Mouse (Mus musculus) stomach, postnatal 0 days (tissue): ENCODE results near the gene Fads3. TPM values are rescaled to one million over a fixed set of nuclear protein-coding genes. Genes with fewer than 3 reads are reported as not detected.

ENCODE experiments used
- ATAC-seq: fragments of 200-750 bp; cut with Nextera tagmentation; 2 replicates; pipeline ENCODE4 v1.8.0; 2017; ENCODE audit not compliant: low FRiP score, low TSS enrichment
- DNase-seq: peaks from one replicate; pipeline ENCODE4 v3.0.0-alpha.2; 2016; ENCODE audit warnings: low spot score
- H3K27ac ChIP-seq: fragments of 300-500 bp; sonication (generic); replicated peaks from 2 replicates; pipeline ENCODE4 v1.5.1; 2014; ENCODE audit warnings: mild to moderate bottlenecking, control low read depth
- H3K27me3 ChIP-seq: fragments of 300-500 bp; sonication (generic); 2 replicates; pipeline ENCODE4 v1.6.1; 2014; ENCODE audit warnings: low read length; ENCODE audit not compliant: control insufficient read depth, insufficient read depth
- H3K36me3 ChIP-seq: fragments of 300-500 bp; sonication (generic); 2 replicates; pipeline ENCODE4 v1.6.1; 2014; ENCODE audit warnings: low read length, mixed read lengths; ENCODE audit not compliant: control insufficient read depth, insufficient read depth
- H3K4me1 ChIP-seq: fragments of 300-500 bp; sonication (generic); replicated peaks from 2 replicates; pipeline ENCODE4 v1.6.1; 2014; ENCODE audit warnings: antibody characterized with exemption; ENCODE audit not compliant: control insufficient read depth, insufficient read depth
- H3K4me2 ChIP-seq: fragments of 300-500 bp; sonication (generic); replicated peaks from 2 replicates; pipeline ENCODE4 v1.6.1; 2014; ENCODE audit warnings: low read depth, mild to moderate bottlenecking, control low read depth, moderate library complexity
- H3K4me3 ChIP-seq: fragments of 300-500 bp; sonication (generic); 2 replicates; pipeline ENCODE4 v1.5.1; 2014; ENCODE audit warnings: low read depth, low read length, control low read depth
- H3K9ac ChIP-seq: fragments of 300-500 bp; sonication (generic); 2 replicates; pipeline ENCODE4 v1.6.1; 2014; ENCODE audit warnings: mild to moderate bottlenecking, low read length, control low read depth, mixed read lengths
- H3K9me3 ChIP-seq: fragments of 300-500 bp; sonication (generic); 2 replicates; pipeline ENCODE4 v1.6.1; 2016; ENCODE audit warnings: low read length; ENCODE audit not compliant: control insufficient read depth
- CTCF ChIP-seq: IDR thresholded peaks from 2 replicates; pipeline ENCODE4 v1.5.1; 2016; ENCODE audit warnings: antibody characterized with exemption, low read depth, mild to moderate bottlenecking, moderate library complexity
- EP300 ChIP-seq: optimal IDR thresholded peaks from 2 replicates; pipeline ENCODE3; 2016; ENCODE audit warnings: antibody characterized with exemption
- WGBS: fragments of 180-500 bp; shearing (Covaris S2); extraction: QIAGEN DNeasy Blood & Tissue Kit; methylation state at CpG from one replicate; pipeline ENCODE4 v1.1.7; 2014; 5-methylcytosine and 5-hydroxymethylcytosine counted together
- polyA plus RNA-seq: library from polyadenylated mRNA; unstranded; fragments of >200 nt; fragmentation: Nextera tagmentation; extraction: Ambion mirVana; gene quantifications from 2 replicates; pipeline ENCODE4 v1.2.1, GENCODE M21; 2015

Fads3 gene
- 27.5 and 31.2 TPM in 2 replicates for polyA plus RNA-seq

GRCm38 (mm10) chr19:10041388-10042148 is at the start of gene Fads3:
Gene Fads3 (plus strand): TSS chr19:10041569.
- H3K27me3 ChIP-seq, result no peaks in the 10 kb centered on the region
- DNase-seq, result peak; percentile 88
- peak; percentile 79 for ATAC-seq
- no peak for TF ChIP-seq EP300
- TF ChIP-seq CTCF, result peak; percentile 5; the same call in 1 of the 2 replicates
- peak within 1 kb of the TSS; percentile 70 for H3K9ac ChIP-seq
- peaks cover 8% of the 10 kb centered on the region for H3K4me1 ChIP-seq
- no peaks in the 10 kb centered on the region for H3K36me3 ChIP-seq
- H3K27ac ChIP-seq, result peak within 1 kb of the TSS; percentile 65
- H3K4me2 ChIP-seq, result peak within 1 kb of the TSS; percentile 97
- 1% methylated on average over 66 of the region's 69 CpGs for WGBS
- peak within 1 kb of the TSS; percentile 62 for H3K4me3 ChIP-seq
- no peaks in the 10 kb centered on the region for H3K9me3 ChIP-seq

- TF ChIP-seq CTCF, result no peak
- TF ChIP-seq EP300, result no peak
- peak overlapping the region; percentile 43 for H3K4me2 ChIP-seq
- H3K9ac ChIP-seq, result 0 out of 2 replicates have a peak overlapping the region, but pooled peaks have one; percentile 13
- DNase-seq (no peak), ATAC-seq (no peak; the same call in 1 of the 2 replicates)
- no peaks in the 10 kb centered on the region for H3K27me3 ChIP-seq
- no peaks in the 10 kb centered on the region for H3K36me3 ChIP-seq
- H3K4me1 ChIP-seq, result no peaks in the 10 kb centered on the region
- H3K27ac ChIP-seq, result 0 out of 2 replicates have a peak overlapping the region, but pooled peaks have one; percentile 8
- WGBS, result 51% methylated on average over 26 of the region's 26 CpGs
- H3K4me3 ChIP-seq, result no peak overlapping the region; the same call in 1 of the 2 replicates
- no peaks in the 10 kb centered on the region for H3K9me3 ChIP-seq
Observed at GRCm38 (mm10) chr19:9992011-9992958, 49.1 kb upstream of the Fads3 start.

GRCm38 (mm10) chr19:9993036-9993656 is 48.2 kb upstream of the Fads3 start:
- H3K27me3 ChIP-seq, result no peaks in the 10 kb centered on the region
- H3K4me1 ChIP-seq, result no peaks in the 10 kb centered on the region
- DNase-seq (peak; percentile 87), ATAC-seq (peak; percentile 86)
- H3K4me2 ChIP-seq, result peak overlapping the region; percentile 43
- H3K36me3 ChIP-seq, result no peaks in the 10 kb centered on the region
- 0 out of 2 replicates have a peak overlapping the region, but pooled peaks have one; percentile 8 for H3K27ac ChIP-seq
- 4% methylated on average over 17 of the region's 17 CpGs for WGBS
- 0 out of 2 replicates have a peak overlapping the region, but pooled peaks have one; percentile 13 for H3K9ac ChIP-seq
- H3K4me3 ChIP-seq, result no peak overlapping the region; the same call in none of the 2 replicates
- TF ChIP-seq EP300 (no peak), CTCF (peak; percentile 91)
- H3K9me3 ChIP-seq, result no peaks in the 10 kb centered on the region

- TF ChIP-seq CTCF (no peak), EP300 (no peak)
- H3K4me2 ChIP-seq, result no peak overlapping the region
- H3K4me1 ChIP-seq, result no peaks in the 10 kb centered on the region
- no peaks in the 10 kb centered on the region for H3K27me3 ChIP-seq
- ATAC-seq (no peak), DNase-seq (no peak)
- no peaks in the 10 kb centered on the region for H3K36me3 ChIP-seq
- H3K27ac ChIP-seq, result no peak overlapping the region
- H3K9me3 ChIP-seq, result no peaks in the 10 kb centered on the region
- WGBS, result 70% methylated on average over 12 of the region's 12 CpGs
- no peak overlapping the region for H3K4me3 ChIP-seq
- H3K9ac ChIP-seq, result no peak overlapping the region
Observed at GRCm38 (mm10) chr19:9997204-9998062, 43.9 kb upstream of the Fads3 start.

- Histone ChIP-seq H3K4me2 (no peak overlapping the region), H3K9me3 (no peaks in the 10 kb centered on the region), H3K9ac (no peak overlapping the region), H3K27ac (no peak overlapping the region), H3K36me3 (no peaks in the 10 kb centered on the region), H3K4me1 (no peaks in the 10 kb centered on the region), H3K4me3 (no peak overlapping the region), H3K27me3 (no peaks in the 10 kb centered on the region)
- WGBS, result 64% methylated on average over 2 of the region's 2 CpGs
- TF ChIP-seq EP300, result no peak
- no peak for TF ChIP-seq CTCF
- no peak for DNase-seq
- ATAC-seq, result no peak
Observed at GRCm38 (mm10) chr19:9998063-9998416, 43.3 kb upstream of the Fads3 start.
